Mouse (Mus musculus) forebrain, embryonic 14.5 days (tissue): ENCODE measurements around the gene Dock11. TPM values are rescaled to one million over a fixed set of nuclear protein-coding genes. Genes with fewer than 3 reads are reported as not detected.
A peak's percentile ranks its signal among the peaks of the same experiment; 100 is the strongest.

ENCODE experiments used
- ATAC-seq: fragments of 200-750 bp; cut with Nextera tagmentation; 2 replicates; pipeline ENCODE4 v1.8.0; 2017; ENCODE audit warnings: mild to moderate bottlenecking, moderate library complexity
- DNase-seq: peaks from one replicate; pipeline ENCODE4 v3.0.0-alpha.2; 2015; ENCODE audit warnings: low spot score
- H3K27ac ChIP-seq: fragments of 300-500 bp; sonication (generic); 2 replicates; pipeline ENCODE4 v1.5.1; 2014; ENCODE audit warnings: low read depth, mild to moderate bottlenecking, control low read depth, low read length, moderate library complexity
- H3K27me3 ChIP-seq: fragments of 300-500 bp; sonication (generic); replicated peaks from 2 replicates; pipeline ENCODE4 v1.6.1; 2014; ENCODE audit warnings: low read length, control low read depth, mixed read lengths; ENCODE audit not compliant: control insufficient read depth, insufficient read depth
- H3K36me3 ChIP-seq: fragments of 300-500 bp; sonication (generic); 2 replicates; pipeline ENCODE4 v1.6.1; 2014; ENCODE audit warnings: low read length, control low read depth; ENCODE audit not compliant: control insufficient read depth, insufficient read depth
- H3K4me1 ChIP-seq: fragments of 300-500 bp; sonication (generic); 2 replicates; pipeline ENCODE4 v1.6.1; 2014; ENCODE audit warnings: antibody characterized with exemption, low read length, control low read depth; ENCODE audit not compliant: control insufficient read depth, insufficient read depth
- H3K4me2 ChIP-seq: fragments of 300-500 bp; sonication (generic); 2 replicates; pipeline ENCODE4 v1.6.1; 2014; ENCODE audit warnings: mild to moderate bottlenecking, control low read depth, low read length
- H3K4me3 ChIP-seq: fragments of 300-500 bp; sonication (generic); 2 replicates; pipeline ENCODE4 v1.5.1; 2014; ENCODE audit warnings: low read depth, low read length, control low read depth
- H3K9ac ChIP-seq: fragments of 300-500 bp; sonication (generic); 2 replicates; pipeline ENCODE4 v1.6.1; 2014; ENCODE audit warnings: mild to moderate bottlenecking, low read length, control low read depth, moderate library complexity
- H3K9me3 ChIP-seq: fragments of 300-500 bp; sonication (generic); replicated peaks from 2 replicates; pipeline ENCODE4 v1.6.1; 2016; ENCODE audit warnings: low read length, control low read depth, mixed read lengths; ENCODE audit not compliant: control insufficient read depth
- WGBS: fragments of 180-500 bp; shearing (Covaris S2); extraction: QIAGEN DNeasy Blood & Tissue Kit; methylation state at CpG from one replicate; pipeline ENCODE4 v1.1.7; 2014; 5-methylcytosine and 5-hydroxymethylcytosine counted together
- polyA plus RNA-seq: library from polyadenylated mRNA; unstranded; fragments of >200 nt; fragmentation: Nextera tagmentation; extraction: Ambion mirVana; gene quantifications from 2 replicates; pipeline ENCODE4 v1.2.1, GENCODE M21; 2014

The Dock11 gene
- 19.0 and 20.2 TPM in 2 replicates for polyA plus RNA-seq

GRCm38 (mm10) chrX:35888087-35888895, at the start of gene Dock11:
Gene Dock11 (plus strand): TSS chrX:35888832.
- H3K27ac ChIP-seq = peak within 1 kb of the TSS; percentile 78
- H3K9ac ChIP-seq = peak within 1 kb of the TSS; percentile 74
- ATAC-seq (peak; percentile 83), DNase-seq (peak; percentile 65)
- WGBS = 29% methylated on average over 38 of the region's 38 CpGs
- peak within 1 kb of the TSS; percentile 52 for H3K4me2 ChIP-seq
- no peaks in the 10 kb centered on the region for H3K27me3 ChIP-seq
- no peaks in the 10 kb centered on the region for H3K36me3 ChIP-seq
- no peaks in the 10 kb centered on the region for H3K4me1 ChIP-seq
- H3K4me3 ChIP-seq = peak within 1 kb of the TSS; percentile 54
- H3K9me3 ChIP-seq = no peaks in the 10 kb centered on the region

GRCm38 (mm10) chrX:35879703-35880102, 8.9 kb upstream of the Dock11 start:
- Histone ChIP-seq H3K27ac (no peak overlapping the region), H3K36me3 (no peaks in the 10 kb centered on the region), H3K4me3 (no peak overlapping the region), H3K4me1 (no peaks in the 10 kb centered on the region), H3K9me3 (no peaks in the 10 kb centered on the region), H3K4me2 (no peak overlapping the region), H3K9ac (no peak overlapping the region), H3K27me3 (no peaks in the 10 kb centered on the region)
- no peak; the same call in 1 of the 2 replicates for ATAC-seq
- peak; percentile 30 for DNase-seq
- WGBS = 38% methylated on average over 1 of the region's 1 CpGs

- Histone ChIP-seq H3K36me3 (no peaks in the 10 kb centered on the region), H3K27ac (peak overlapping the region; percentile 78), H3K9ac (peak overlapping the region; percentile 74), H3K4me1 (no peaks in the 10 kb centered on the region), H3K4me2 (peak overlapping the region; percentile 52), H3K9me3 (no peaks in the 10 kb centered on the region), H3K4me3 (peak overlapping the region; percentile 54), H3K27me3 (no peaks in the 10 kb centered on the region)
- DNase-seq (peak; percentile 40), ATAC-seq (peak; percentile 49)
- WGBS = 31% methylated on average over 46 of the region's 58 CpGs
Measured at GRCm38 (mm10) chrX:35888945-35889799, 540 bp downstream of the Dock11 start.

- WGBS = 25% methylated on average over 8 of the region's 8 CpGs
Measured at GRCm38 (mm10) chrX:35889800-35890106, 1.1 kb downstream of the Dock11 start.

GRCm38 (mm10) chrX:35891534-35892125, 3.0 kb downstream of the Dock11 start:
- Histone ChIP-seq H3K27ac (no peak overlapping the region), H3K9ac (no peak overlapping the region), H3K4me2 (no peak overlapping the region), H3K9me3 (no peaks in the 10 kb centered on the region), H3K27me3 (no peaks in the 10 kb centered on the region), H3K4me1 (no peaks in the 10 kb centered on the region), H3K4me3 (no peak overlapping the region), H3K36me3 (no peaks in the 10 kb centered on the region)
- 67% methylated on average over 5 of the region's 5 CpGs for WGBS
- DNase-seq (no peak), ATAC-seq (no peak)

More at GRCm38 (mm10) chrX:35889800-35890106, 1.1 kb downstream of the Dock11 start:
- no peak for DNase-seq
- Histone ChIP-seq H3K4me2 (peak overlapping the region; percentile 52), H3K9me3 (no peaks in the 10 kb centered on the region), H3K9ac (peak overlapping the region; percentile 74), H3K27me3 (no peaks in the 10 kb centered on the region), H3K4me3 (peak overlapping the region; percentile 54), H3K36me3 (no peaks in the 10 kb centered on the region), H3K4me1 (no peaks in the 10 kb centered on the region), H3K27ac (peak overlapping the region; percentile 78; the same call in 1 of the 2 replicates)
- peak; percentile 57 for ATAC-seq

- ATAC-seq (no peak), DNase-seq (no peak)
- no peaks in the 10 kb centered on the region for H3K36me3 ChIP-seq
- no peak overlapping the region for H3K4me2 ChIP-seq
- WGBS = 63% methylated on average over 5 of the region's 5 CpGs
- H3K9ac ChIP-seq = no peak overlapping the region
- no peaks in the 10 kb centered on the region for H3K27me3 ChIP-seq
- no peaks in the 10 kb centered on the region for H3K9me3 ChIP-seq
- no peaks in the 10 kb centered on the region for H3K4me1 ChIP-seq
- no peak overlapping the region for H3K4me3 ChIP-seq
- no peak overlapping the region for H3K27ac ChIP-seq
Measured at GRCm38 (mm10) chrX:35892377-35892776, 3.7 kb downstream of the Dock11 start.

- Histone ChIP-seq H3K9ac (no peak overlapping the region), H3K9me3 (no peaks in the 10 kb centered on the region), H3K4me1 (no peaks in the 10 kb centered on the region), H3K36me3 (no peaks in the 10 kb centered on the region), H3K27ac (no peak overlapping the region), H3K27me3 (no peaks in the 10 kb centered on the region), H3K4me2 (no peak overlapping the region), H3K4me3 (no peak overlapping the region)
- WGBS = 82% methylated on average over 11 of the region's 11 CpGs
- DNase-seq (no peak), ATAC-seq (no peak)
Measured at GRCm38 (mm10) chrX:35897648-35898500, 9.2 kb downstream of the Dock11 start.

GRCm38 (mm10) chrX:35898501-35898766, 9.8 kb downstream of the Dock11 start:
- H3K4me2 ChIP-seq = no peak overlapping the region
- DNase-seq (no peak), ATAC-seq (no peak)
- no peaks in the 10 kb centered on the region for H3K36me3 ChIP-seq
- H3K9ac ChIP-seq = no peak overlapping the region
- no peaks in the 10 kb centered on the region for H3K9me3 ChIP-seq
- no peaks in the 10 kb centered on the region for H3K4me1 ChIP-seq
- H3K27ac ChIP-seq = no peak overlapping the region
- no peaks in the 10 kb centered on the region for H3K27me3 ChIP-seq
- WGBS = 92% methylated on average over 2 of the region's 2 CpGs
- H3K4me3 ChIP-seq = no peak overlapping the region
